Mouse (Mus musculus) heart, adult 2 months (tissue): ENCODE measurements around the gene Bcl3. TPM values are rescaled to one million over a fixed set of nuclear protein-coding genes. Genes with fewer than 3 reads are reported as not detected.

ENCODE experiments used
- DNase-seq, 2 experiments: peaks; one replicate each; pipeline ENCODE4 v3.0.0; 2021
- H3K27ac ChIP-seq: fragments of 200-600 bp; 2 replicates; pipeline ENCODE4 v1.8.1; 2022
- H3K27me3 ChIP-seq: fragments of 200-500 bp; 2 replicates; pipeline ENCODE4 v1.6.1; 2012; ENCODE audit warnings: mild to moderate bottlenecking, low read length, inconsistent platforms, mixed read lengths; ENCODE audit not compliant: control insufficient read depth, insufficient read depth
- H3K36me3 ChIP-seq: fragments of 200-500 bp; 2 replicates; pipeline ENCODE4 v1.6.1; 2012; ENCODE audit warnings: low read length, inconsistent platforms; ENCODE audit not compliant: control insufficient read depth, insufficient read depth
- H3K4me1 ChIP-seq: fragments of 200-500 bp; 2 replicates; pipeline ENCODE4 v1.6.1; 2011; ENCODE audit warnings: low read length; ENCODE audit not compliant: control insufficient read depth, insufficient read depth
- H3K4me3 ChIP-seq: fragments of 200-600 bp; 2 replicates; pipeline ENCODE4 v1.8.1; 2022
- H3K79me2 ChIP-seq: fragments of 200-500 bp; replicated peaks from 2 replicates; pipeline ENCODE4 v1.6.1; 2012; ENCODE audit warnings: mild to moderate bottlenecking, inconsistent platforms, low read length, moderate library complexity, mixed read lengths; ENCODE audit not compliant: control insufficient read depth, insufficient read depth
- H3K9ac ChIP-seq: fragments of 200-500 bp; 2 replicates; pipeline ENCODE4 v1.6.1; 2012; ENCODE audit warnings: low read depth, mild to moderate bottlenecking, control low read depth, inconsistent platforms, low read length, mixed read lengths
- CTCF ChIP-seq: fragments of 200-600 bp; IDR thresholded peaks from 2 replicates; pipeline ENCODE4 v1.8.1; 2022; ENCODE audit warnings: antibody characterized with exemption, mild to moderate bottlenecking, moderate library complexity
- EP300 ChIP-seq: fragments of 200-500 bp; IDR thresholded peaks from 2 replicates; pipeline ENCODE4 v1.6.1; 2011; ENCODE audit warnings: low read depth, low read length, control low read depth; ENCODE audit not compliant: insufficient read depth
- POLR2A ChIP-seq: fragments of 200-500 bp; IDR thresholded peaks from 2 replicates; pipeline ENCODE4 v1.6.1; 2011; ENCODE audit warnings: mild to moderate bottlenecking, low read depth, low read length, control low read depth; ENCODE audit not compliant: insufficient read depth
- WGBS: fragments of 180-500 bp; shearing (Covaris S2); methylation state at CpG from one replicate; pipeline ENCODE4 v1.1.7; 2018; 5-methylcytosine and 5-hydroxymethylcytosine counted together
- intact Hi-C: fragments of 180-260 bp; cut with DNase I; formaldehyde crosslinking; loops from one replicate; pipeline ENCODE4 v1.15.1; 2025
- polyA plus RNA-seq: library from polyadenylated mRNA; depleted of rRNA; stranded (reverse); fragments of >200 nt; gene quantifications from 2 replicates; pipeline ENCODE4 v1.2.3, GENCODE M21; 2012
- total RNA-seq, 2 experiments: library from RNA; stranded (reverse); gene quantifications; 2 replicates each; pipeline ENCODE4 v1.2.3; 2021

Gene Bcl3
- total and polyA plus RNA-seq, 3 experiments, result 3.5 to 11.9 (median 6.1) TPM

DNA sequence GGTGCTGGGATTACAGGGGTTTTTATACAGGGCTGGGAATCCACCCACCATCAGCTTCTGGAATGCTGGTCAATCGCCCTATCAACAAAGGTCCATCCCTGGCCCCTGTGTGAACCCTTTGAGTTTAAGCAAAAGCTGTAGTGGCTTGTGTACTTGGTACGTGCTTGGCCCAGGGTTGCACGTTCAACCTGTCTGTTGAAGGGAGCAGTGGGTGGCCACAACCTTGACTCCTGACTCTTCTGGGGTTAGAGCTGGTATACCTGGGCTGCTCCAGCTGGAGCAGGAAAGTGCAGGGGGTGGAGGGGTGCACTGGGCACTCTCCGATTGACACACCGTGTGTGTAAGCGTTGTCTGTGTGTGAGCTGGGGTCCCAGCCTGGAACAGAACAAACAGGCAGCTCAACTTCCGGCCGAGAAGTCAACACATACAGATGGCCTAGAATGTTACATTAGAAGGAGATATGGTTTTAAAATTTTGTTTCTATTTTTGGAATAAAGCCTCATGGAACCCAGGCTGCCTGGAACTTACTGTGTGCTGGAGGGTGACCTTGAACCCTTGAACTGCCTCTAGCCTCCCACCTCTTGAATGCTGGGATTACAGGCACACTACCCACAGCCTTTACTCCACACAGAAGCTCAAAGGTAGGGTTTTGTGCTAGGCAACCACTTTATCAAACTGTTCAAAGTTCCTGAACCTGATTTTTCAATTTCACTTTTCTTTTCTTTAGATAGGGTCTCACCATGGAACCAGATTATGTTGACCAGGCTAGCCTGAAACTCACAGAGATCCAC is 42.9 kb upstream of the Bcl3 start:
- Histone ChIP-seq H3K9ac (no peak overlapping the region), H3K27me3 (no peaks in the 10 kb centered on the region), H3K79me2 (no peaks in the 10 kb centered on the region), H3K36me3 (no peaks in the 10 kb centered on the region), H3K4me1 (peaks cover 23% of the 10 kb centered on the region), H3K4me3 (no peak overlapping the region), H3K27ac (peak overlapping the region; percentile 82)
- DNase-seq, result no peak
- WGBS, result 65% methylated on average over 8 of the region's 8 CpGs
- no peak for TF ChIP-seq EP300
- no peak for TF ChIP-seq POLR2A
- TF ChIP-seq CTCF, result no peak
- intact Hi-C loops, result no loop called here

DNA sequence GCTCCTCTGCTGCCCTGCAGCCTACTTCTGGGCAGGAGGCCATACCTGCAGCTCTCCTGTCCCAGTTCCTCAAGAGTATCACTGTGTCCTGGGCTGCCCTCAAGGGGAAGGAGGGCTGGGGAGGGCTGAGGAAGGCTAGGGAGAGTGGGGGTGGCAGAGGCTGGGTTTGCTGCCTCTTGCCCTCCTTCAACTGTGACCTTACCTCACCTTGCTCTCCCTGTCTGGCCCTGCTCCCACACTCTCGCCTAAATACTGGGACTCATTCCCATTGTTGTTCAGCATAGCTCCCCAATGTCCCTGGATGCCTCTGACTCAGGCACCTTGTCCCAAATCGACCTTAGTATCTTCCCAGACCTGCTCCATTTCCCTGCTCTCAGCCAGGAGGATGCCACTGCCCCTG is 41.7 kb upstream of the Bcl3 start:
- no peak overlapping the region for H3K9ac ChIP-seq
- H3K4me1 ChIP-seq, result peaks cover 23% of the 10 kb centered on the region
- H3K27me3 ChIP-seq, result no peaks in the 10 kb centered on the region
- intact Hi-C loops, result no loop called here
- 5% methylated on average over 2 of the region's 2 CpGs for WGBS
- TF ChIP-seq EP300, result peak; percentile 76; the same call in 1 of the 2 replicates
- TF ChIP-seq POLR2A, result no peak
- peak overlapping the region; percentile 82 for H3K27ac ChIP-seq
- peak; percentile 59 to 65 for DNase-seq
- H3K79me2 ChIP-seq, result no peaks in the 10 kb centered on the region
- no peaks in the 10 kb centered on the region for H3K36me3 ChIP-seq
- no peak overlapping the region for H3K4me3 ChIP-seq

DNA sequence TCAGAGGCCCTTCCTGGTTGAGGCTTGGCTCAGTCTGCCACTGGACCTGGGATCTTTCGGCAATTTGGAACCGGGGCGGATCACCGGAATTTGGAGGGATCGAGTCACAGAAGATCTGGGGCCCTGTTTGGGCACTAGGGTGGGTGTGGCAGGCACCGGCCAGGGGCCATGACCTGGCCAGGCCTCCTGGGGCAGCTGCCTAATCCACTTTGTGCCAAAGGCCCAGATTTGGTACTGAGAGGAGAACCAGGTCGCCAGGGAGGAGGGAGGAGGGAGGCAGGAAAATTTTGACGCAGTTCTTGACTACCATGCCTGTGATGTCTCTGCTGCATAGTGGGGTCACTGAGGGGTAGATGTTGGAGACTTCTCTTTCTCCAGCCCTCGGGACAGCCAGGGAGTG is 38.6 kb upstream of the Bcl3 start, which contains the start of gene Ceacam16:
Ceacam16 (minus strand) TSS at position 101 of the 400 bp plus-strand sequence.
- 90% methylated on average over 9 of the region's 9 CpGs for WGBS
- H3K27me3 ChIP-seq, result no peaks in the 10 kb centered on the region

DNA sequence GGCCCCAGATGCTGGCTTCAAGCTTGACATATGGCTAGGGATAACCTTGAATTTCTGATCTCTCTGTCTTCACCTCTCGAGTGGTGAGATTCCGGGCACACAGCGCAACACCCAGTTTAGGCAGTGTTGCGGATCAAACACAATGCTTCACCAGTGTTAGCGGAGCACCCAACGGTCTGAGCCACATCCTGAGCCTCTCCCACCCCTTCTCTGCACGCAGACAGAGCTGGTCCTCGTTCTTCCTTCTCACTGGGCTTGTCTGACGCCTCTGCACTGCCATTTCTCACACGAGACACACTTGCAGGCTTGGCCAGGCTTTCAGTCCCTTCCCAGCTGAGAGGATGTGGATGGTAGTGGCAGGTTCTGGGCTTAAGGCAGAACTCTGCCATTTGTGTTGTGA is 37.2 kb upstream of the Bcl3 start:
- no peak for TF ChIP-seq CTCF
- TF ChIP-seq POLR2A, result no peak
- no peak for TF ChIP-seq EP300
- Histone ChIP-seq H3K27ac (no peak overlapping the region), H3K79me2 (no peaks in the 10 kb centered on the region), H3K36me3 (no peaks in the 10 kb centered on the region), H3K9ac (no peak overlapping the region), H3K4me1 (peaks cover 5% of the 10 kb centered on the region; the same call in 1 of the 2 replicates), H3K4me3 (no peak overlapping the region), H3K27me3 (no peaks in the 10 kb centered on the region)
- DNase-seq, result no peak
- WGBS, result 62% methylated on average over 10 of the region's 10 CpGs
- intact Hi-C loops, result no loop called here

More for the DNA sequence above, 38.6 kb upstream of the Bcl3 start, which contains the start of gene Ceacam16:
- no peak within 1 kb of the TSS for H3K27ac ChIP-seq
- DNase-seq, result no peak
- peaks cover 13% of the 10 kb centered on the region for H3K4me1 ChIP-seq
- intact Hi-C loops, result no loop called here
- no peaks in the 10 kb centered on the region for H3K36me3 ChIP-seq
- H3K79me2 ChIP-seq, result no peaks in the 10 kb centered on the region
- TF ChIP-seq EP300 (no peak), POLR2A (no peak), CTCF (no peak)
- no peak within 1 kb of the TSS for H3K9ac ChIP-seq
- H3K4me3 ChIP-seq, result no peak within 1 kb of the TSS

DNA sequence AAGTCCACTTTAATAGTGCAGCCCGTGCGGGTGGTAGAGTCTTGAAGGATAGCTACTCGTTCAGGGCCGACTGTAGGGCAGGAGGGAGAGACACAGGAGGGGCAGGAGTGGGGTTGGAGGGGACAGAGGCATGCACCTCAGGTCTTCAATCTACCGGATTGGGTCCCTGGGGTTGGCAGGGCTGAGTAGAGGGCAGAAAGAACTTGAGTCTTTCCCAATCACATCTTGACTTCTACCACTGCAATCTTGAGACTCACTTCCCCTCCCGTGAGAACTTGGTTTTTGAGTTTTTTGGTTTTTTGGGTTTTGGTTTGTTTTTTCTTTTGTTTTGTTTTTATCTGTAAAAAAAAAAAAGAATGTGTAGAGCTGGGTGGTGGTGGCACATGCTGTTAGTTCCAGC is 33.7 kb upstream of the Bcl3 start:
- H3K4me1 ChIP-seq, result no peaks in the 10 kb centered on the region
- 83% methylated on average over 6 of the region's 6 CpGs for WGBS
- no peak for DNase-seq
- TF ChIP-seq EP300 (no peak), POLR2A (no peak), CTCF (no peak)
- H3K36me3 ChIP-seq, result no peaks in the 10 kb centered on the region
- H3K27me3 ChIP-seq, result peaks cover 3% of the 10 kb centered on the region; the same call in 1 of the 2 replicates
- H3K4me3 ChIP-seq, result no peak overlapping the region
- no peaks in the 10 kb centered on the region for H3K79me2 ChIP-seq
- no peak overlapping the region for H3K9ac ChIP-seq
- intact Hi-C loops, result no loop called here
- no peak overlapping the region for H3K27ac ChIP-seq

DNA sequence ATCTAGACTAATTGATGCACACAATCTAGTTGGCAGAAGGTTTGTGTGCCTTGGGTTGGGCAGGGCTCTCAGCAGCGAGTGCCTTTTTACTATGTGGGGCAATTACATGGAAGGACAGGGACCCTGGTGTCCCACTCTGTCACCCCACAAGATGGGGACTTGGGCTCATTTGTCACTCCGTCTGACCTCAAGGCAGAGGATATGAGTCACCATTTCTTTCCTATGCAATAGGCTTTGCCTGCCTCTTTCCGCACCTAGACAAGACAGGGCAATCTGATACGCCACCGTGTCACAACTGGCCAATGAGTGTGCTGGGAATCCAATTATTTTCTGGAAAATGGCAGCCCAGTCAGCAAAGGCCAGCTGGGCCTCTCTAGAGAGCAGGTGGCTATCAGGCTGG is 33.1 kb upstream of the Bcl3 start:
- 58% methylated on average over 5 of the region's 5 CpGs for WGBS

More for the DNA sequence above, 33.1 kb upstream of the Bcl3 start:
- H3K79me2 ChIP-seq, result no peaks in the 10 kb centered on the region
- intact Hi-C loops, result no loop called here
- H3K4me1 ChIP-seq, result no peaks in the 10 kb centered on the region
- TF ChIP-seq POLR2A, result no peak
- peaks cover 3% of the 10 kb centered on the region; the same call in 1 of the 2 replicates for H3K27me3 ChIP-seq
- no peak overlapping the region for H3K4me3 ChIP-seq
- H3K9ac ChIP-seq, result no peak overlapping the region
- no peaks in the 10 kb centered on the region for H3K36me3 ChIP-seq
- DNase-seq, result no peak
- no peak overlapping the region for H3K27ac ChIP-seq
